Comparison of ENCODE assay signal across 10 mouse cellular contexts in genomic region chr17:6965364-6965763, GRCm38 (mm10). TPM values are rescaled to one million over a fixed set of nuclear protein-coding genes. Genes with fewer than 3 reads are reported as not detected.
DNase-seq lines count a peak whose midpoint lies in the region; ATAC-seq and TF ChIP-seq lines count a peak whose summit lies in the region.
"Not testable (repeated sequence)": the region's sequence is repeated elsewhere in the genome, so short reads cannot be mapped to it uniquely, and the experiment has no call there.
"Had no signal": no experiment of that assay in that cellular context is flagged by ENCODE, and none has a peak within 500 bp of the region (broad histone marks: within the 10 kb centered on the region; RNA-seq: fewer than 3 reads in every experiment).

No protein-coding gene starts in this region.

- not testable (repeated sequence) for H3K27me3 ChIP-seq in G1E (ENCODE audit: insufficient read depth, low read length); forebrain, embryonic 14.5 days (replicated peaks; ENCODE audit: control insufficient read depth, insufficient read depth, low read length); intestine, postnatal 0 days (replicated peaks; ENCODE audit: control insufficient read depth, insufficient read depth, low read length); limb, embryonic 10.5 days (ENCODE audit: low read depth, poor library complexity, severe bottlenecking); spleen, adult 2 months (ENCODE audit: control insufficient read depth, insufficient read depth, low read length)

- H3K36me3 ChIP-seq in G1E (replicated peaks); forebrain, embryonic 14.5 days (ENCODE audit: control insufficient read depth, insufficient read depth, low read length); intestine, postnatal 0 days (ENCODE audit: control insufficient read depth, insufficient read depth); limb, embryonic 10.5 days; spleen, adult 2 months (ENCODE audit: control insufficient read depth, insufficient read depth, low read length): not testable (repeated sequence)

- TF ChIP-seq POLR2A in spleen, adult 2 months (IDR thresholded peaks at IDR 0.05; ENCODE audit: low read depth, low read length), result not testable (repeated sequence)

- ATAC-seq in G1E (ENCODE audit: extremely low read depth, insufficient number of reproducible peaks, low FRiP score, poor library complexity, severe bottlenecking); forebrain, embryonic 14.5 days; intestine, postnatal 0 days: not testable (repeated sequence)
- 0 out of 2 replicates have a peak, but pooled peaks have one; percentile 15 for ATAC-seq in megakaryocyte progenitor cell, adult 5-6 weeks (replicated peaks; ENCODE audit: poor library complexity)

- not testable (repeated sequence) for H3K9ac ChIP-seq in forebrain, embryonic 14.5 days (ENCODE audit: low read length); intestine, postnatal 0 days (ENCODE audit: low read depth, low read length)

- not testable (repeated sequence) for H3K4me3 ChIP-seq in G1E (ENCODE audit: low read depth, low read length); forebrain, embryonic 14.5 days (ENCODE audit: low read depth, low read length); intestine, postnatal 0 days (ENCODE audit: low read depth, low read length); limb, embryonic 10.5 days; spleen, adult 2 months (ENCODE audit: extremely low read depth, insufficient read depth, insufficient read length)

- not testable (repeated sequence) for H3K9me3 ChIP-seq in G1E (replicated peaks); forebrain, embryonic 14.5 days (replicated peaks; ENCODE audit: control insufficient read depth, low read length); intestine, postnatal 0 days (ENCODE audit: control insufficient read depth); limb, embryonic 10.5 days (replicated peaks)

- not testable (repeated sequence) for H3K4me2 ChIP-seq in forebrain, embryonic 14.5 days (ENCODE audit: low read length); intestine, postnatal 0 days (replicated peaks; ENCODE audit: low read depth)

- not testable (repeated sequence) for H3K27ac ChIP-seq in forebrain, embryonic 14.5 days (ENCODE audit: low read depth, low read length); intestine, postnatal 0 days (ENCODE audit: low read depth, low read length); limb, embryonic 10.5 days; spleen, adult 2 months (ENCODE audit: insufficient read depth, low read length)

- DNase-seq in G1E (ENCODE audit: low spot score), result peak; percentile 2
- peak; percentile 22 for DNase-seq in cerebellum, adult 9-11 months
- DNase-seq in forebrain, embryonic 14.5 days (ENCODE audit: low spot score), result peak; percentile 52
- DNase-seq in limb, embryonic 10.5 days (ENCODE audit: low spot score), result peak; percentile 38
- DNase-seq in spleen, adult 2 months (ENCODE audit: low read depth in 1 of 2, low spot score in 2 of 2), result not testable (repeated sequence)

- TF ChIP-seq CTCF in G1E (IDR thresholded peaks at IDR 0.05; ENCODE audit: low read depth, low read length), result peak; percentile 14; the same call in 1 of the 2 replicates
- TF ChIP-seq CTCF in intestine, postnatal 0 days (IDR thresholded peaks at IDR 0.05; ENCODE audit: low read depth), result peak; percentile 63
- 0 out of 2 replicates have a peak, but pooled peaks have one; percentile 4 for TF ChIP-seq CTCF in spleen, adult 2 months (IDR thresholded peaks at IDR 0.05; ENCODE audit: extremely low read depth, insufficient read depth, insufficient read length, insufficient replicate concordance)

- not testable (repeated sequence) for H3K4me1 ChIP-seq in G1E (ENCODE audit: insufficient read depth, low read depth, low read length); forebrain, embryonic 14.5 days (ENCODE audit: control insufficient read depth, insufficient read depth, low read length); intestine, postnatal 0 days (replicated peaks; ENCODE audit: control insufficient read depth, insufficient read depth, low read length); limb, embryonic 10.5 days; spleen, adult 2 months (ENCODE audit: control insufficient read depth, insufficient read depth, insufficient read length)

- 7% methylated on average over 5 of the region's 6 CpGs for WGBS in forebrain, embryonic 14.5 days
- WGBS in intestine, postnatal 0 days, result 9% methylated on average over 5 of the region's 6 CpGs
- 17% methylated on average over 6 of the region's 6 CpGs for WGBS in limb, embryonic 10.5 days
- 9% methylated on average over 6 of the region's 6 CpGs for WGBS in spleen, adult 2 months

RNA-seq across cellular contexts. Expression of gene Tagap1, which starts 4.4 kb away (rescaled TPM):
- total RNA-seq in G1E (2014; fragmentation: Nextera tagmentation) (13.9 and 16.9 TPM in 2 replicates), G1E (2017) (17.9 and 21.9 TPM in 2 replicates)
- polyA plus RNA-seq in G1E (2012), result 3.7 and 4.9 TPM in 2 replicates
- 59.8 and 65.3 TPM in 2 replicates for polyA plus RNA-seq in forebrain, embryonic 14.5 days (2014; fragmentation: Nextera tagmentation; extraction: Ambion mirVana)
- 12.4 and 12.6 TPM in 2 replicates for polyA plus RNA-seq in intestine, postnatal 0 days (2015; fragmentation: Nextera tagmentation; extraction: Ambion mirVana)
- 54.8 and 59.2 TPM in 2 replicates for polyA plus RNA-seq in limb, embryonic 10.5 days (2016; fragmentation: Nextera tagmentation; extraction: Ambion mirVana)
- 45.2 and 58.1 TPM in 2 replicates for total RNA-seq in megakaryocyte progenitor cell, adult 5-6 weeks (2015)
- total RNA-seq in megakaryocyte progenitor cell, adult 5-6 weeks (2017), result 34.9 and 46.6 TPM in 2 replicates
- 10.6 and 11.4 TPM in 2 replicates for polyA plus RNA-seq in spleen, adult 2 months (2012; rRNA removed)

RNA-seq across cellular contexts. Expression of gene Rnaset2b, which starts 5.1 kb away (rescaled TPM):
- total RNA-seq in G1E (2014; fragmentation: Nextera tagmentation) (96.6 and 106 TPM in 2 replicates), G1E (2017) (105 and 150 TPM in 2 replicates)
- 3.6 and 88.1 TPM in 2 replicates for polyA plus RNA-seq in G1E (2012)
- 93.3 and 108 TPM in 2 replicates for polyA plus RNA-seq in forebrain, embryonic 14.5 days (2014; fragmentation: Nextera tagmentation; extraction: Ambion mirVana)
- 315 and 316 TPM in 2 replicates for polyA plus RNA-seq in intestine, postnatal 0 days (2015; fragmentation: Nextera tagmentation; extraction: Ambion mirVana)
- 175 and 183 TPM in 2 replicates for polyA plus RNA-seq in limb, embryonic 10.5 days (2016; fragmentation: Nextera tagmentation; extraction: Ambion mirVana)
- 863 and 899 TPM in 2 replicates for total RNA-seq in megakaryocyte progenitor cell, adult 5-6 weeks (2015)
- total RNA-seq in megakaryocyte progenitor cell, adult 5-6 weeks (2017), result 903 and 1,046 TPM in 2 replicates
- polyA plus RNA-seq in spleen, adult 2 months (2012; rRNA removed), result 83.8 and 105 TPM in 2 replicates

RNA-seq across cellular contexts. Expression of gene Gm49721, which starts 13.3 kb away (rescaled TPM):
- total RNA-seq in G1E (2014; fragmentation: Nextera tagmentation), result not detected in 2 replicates
- total RNA-seq in G1E (2017), result 0.05 and 0.23 TPM in 2 replicates
- not detected in 2 replicates for polyA plus RNA-seq in G1E (2012)
- polyA plus RNA-seq in forebrain, embryonic 14.5 days (2014; fragmentation: Nextera tagmentation; extraction: Ambion mirVana), result 0.40 TPM in 1 of 2 replicates, not detected in the other
- 0.09 and 0.13 TPM in 2 replicates for polyA plus RNA-seq in intestine, postnatal 0 days (2015; fragmentation: Nextera tagmentation; extraction: Ambion mirVana)
- polyA plus RNA-seq in limb, embryonic 10.5 days (2016; fragmentation: Nextera tagmentation; extraction: Ambion mirVana), result 0.30 and 0.45 TPM in 2 replicates
- total RNA-seq in megakaryocyte progenitor cell, adult 5-6 weeks (2015), result not detected in 2 replicates
- not detected in 2 replicates for total RNA-seq in megakaryocyte progenitor cell, adult 5-6 weeks (2017)
- polyA plus RNA-seq in spleen, adult 2 months (2012; rRNA removed), result 0.70 TPM in 1 of 2 replicates, not detected in the other
- total RNA-seq: gastrocnemius, postnatal 36 days had no signal
- polyA plus RNA-seq: heart, embryonic 15.5 days; myocyte had no signal

RNA-seq across cellular contexts. Expression of gene Rsph3b, which starts 16.9 kb away (rescaled TPM):
- total RNA-seq in G1E (2014; fragmentation: Nextera tagmentation) (23.3 and 29.7 TPM in 2 replicates), G1E (2017) (17.3 and 23.2 TPM in 2 replicates)
- polyA plus RNA-seq in G1E (2012), result 21.7 and 22.6 TPM in 2 replicates
- 57.7 and 60.2 TPM in 2 replicates for polyA plus RNA-seq in forebrain, embryonic 14.5 days (2014; fragmentation: Nextera tagmentation; extraction: Ambion mirVana)
- 35.6 and 35.7 TPM in 2 replicates for polyA plus RNA-seq in intestine, postnatal 0 days (2015; fragmentation: Nextera tagmentation; extraction: Ambion mirVana)
- 23.8 and 32.1 TPM in 2 replicates for polyA plus RNA-seq in limb, embryonic 10.5 days (2016; fragmentation: Nextera tagmentation; extraction: Ambion mirVana)
- total RNA-seq in megakaryocyte progenitor cell, adult 5-6 weeks (2015), result 30.8 and 30.9 TPM in 2 replicates
- 33.0 and 39.2 TPM in 2 replicates for total RNA-seq in megakaryocyte progenitor cell, adult 5-6 weeks (2017)
- polyA plus RNA-seq in spleen, adult 2 months (2012; rRNA removed), result 9.0 and 9.5 TPM in 2 replicates

Comparison
In these comparisons a context has a peak if more than half of its experiments do, and no peak if none do; other contexts are left out.
1. CTCF ChIP-seq: peak in every context shown above with its lines; median percentile 63 in intestine, postnatal 0 days; 14 in G1E; 4 in spleen, adult 2 months.